Mouse (Mus musculus) olfactory bulb, adult 2 months (tissue): ENCODE data around the gene Ranbp10.

Experiments
- CTCF ChIP-seq: fragments of 200-500 bp; IDR thresholded peaks from 2 replicates; pipeline ENCODE4 v1.5.1; 2012; ENCODE audit warnings: low read depth, mild to moderate bottlenecking, low read length, moderate library complexity; ENCODE audit not compliant: insufficient read depth
- POLR2A ChIP-seq: fragments of 200-500 bp; IDR thresholded peaks from 2 replicates; pipeline ENCODE4 v1.6.1; 2012; ENCODE audit warnings: mild to moderate bottlenecking, low read depth, low read length, moderate library complexity; ENCODE audit not compliant: insufficient read depth

DNA sequence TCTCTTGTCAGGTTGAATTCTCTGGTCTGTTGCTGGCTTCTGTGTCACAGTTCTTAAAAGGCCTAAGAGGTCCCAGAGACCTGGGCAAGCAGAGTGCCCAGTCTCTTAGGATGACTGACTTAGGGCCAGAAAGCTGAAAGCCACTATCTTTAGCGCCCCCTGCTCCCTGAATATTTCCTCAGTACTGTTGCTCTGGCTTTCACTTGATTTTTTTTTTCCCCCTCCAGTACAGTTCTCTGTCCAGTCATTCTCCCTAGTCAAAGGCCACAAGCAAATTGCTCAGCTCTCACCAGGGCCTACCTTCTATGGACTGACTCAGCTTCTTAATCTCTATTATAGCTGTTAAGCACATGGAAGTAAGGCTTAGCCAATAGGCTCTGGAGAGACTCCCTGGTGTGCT lies 34.8 kb upstream of the Ranbp10 start:
- TF ChIP-seq POLR2A, result no peak
- no peak for TF ChIP-seq CTCF
